Mouse (Mus musculus) cerebellum, adult 9-11 months (tissue): Measurements from ENCODE around the gene Gm6205.
"Not testable (repeated sequence)": the region's sequence is repeated elsewhere in the genome, so short reads cannot be mapped to it uniquely, and the experiment has no call there.

ENCODE experiments used
- DNase-seq: peaks from one replicate; pipeline ENCODE4 v3.0.0; 2022

Gene Gm6205

GRCm38 (mm10) chr5:94648082-94648481, at the start of gene Gm6205:
TSS of gene Gm6205 (plus strand) at chr5:94648382.
- not testable (repeated sequence) for DNase-seq

GRCm38 (mm10) chr5:94616242-94616641, 31.9 kb upstream of the Gm6205 start, which contains the start of gene Gm3147:
TSS of gene Gm3147 (minus strand) at chr5:94616342.
- DNase-seq = not testable (repeated sequence)

- DNase-seq = not testable (repeated sequence)
Measured at GRCm38 (mm10) chr5:94623679-94624078, 24.5 kb upstream of the Gm6205 start, which contains the start of gene Gm6509. TSS of gene Gm6509 (plus strand) at chr5:94623979.
